ENCODE assay signal across 12 mouse cellular contexts in the genomic region with DNA sequence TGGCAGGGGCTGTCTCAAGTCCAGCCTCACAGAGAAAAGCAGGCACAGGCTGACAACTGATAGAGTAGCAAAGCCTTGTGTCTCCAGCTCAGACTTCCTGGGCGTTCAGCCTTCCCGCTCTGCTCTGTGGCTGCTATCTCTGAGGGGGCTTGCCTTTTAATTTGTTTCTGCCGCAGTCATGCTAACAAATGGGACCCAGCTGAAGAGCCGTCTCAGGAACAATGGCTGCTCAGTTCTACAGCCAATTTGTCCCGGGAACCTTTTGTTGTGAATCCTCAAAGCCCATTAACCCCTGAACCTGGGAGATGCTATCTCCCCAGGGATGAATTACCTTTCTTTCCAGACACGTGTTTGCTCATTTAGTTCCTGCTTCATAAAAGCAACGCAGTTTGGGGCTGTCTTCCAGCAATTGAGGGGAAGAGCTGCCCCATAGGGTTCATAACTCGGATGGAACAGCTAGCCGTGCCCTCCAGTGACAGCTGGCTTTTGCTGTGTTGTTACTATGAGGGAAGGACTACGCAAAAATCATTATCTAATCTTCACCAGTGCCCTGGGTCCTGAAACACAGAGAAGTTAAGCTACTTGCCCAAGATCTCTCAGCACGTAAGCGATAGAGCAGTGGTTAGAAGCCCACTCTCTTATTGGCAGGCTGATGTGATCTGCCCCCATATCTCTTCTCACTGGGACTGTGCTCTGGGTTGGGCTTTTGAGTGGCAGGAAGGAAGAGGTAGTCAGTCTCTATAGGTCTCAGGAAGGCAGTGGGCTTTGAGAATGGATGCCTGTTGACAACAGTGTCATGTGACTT.
DNase-seq lines count a peak whose midpoint lies in the region; ATAC-seq lines count a peak whose summit lies in the region.
"Had no signal": no experiment of that assay in that cellular context is flagged by ENCODE, and none has a peak within 500 bp of the region (broad histone marks: within the 10 kb centered on the region; RNA-seq: fewer than 3 reads in every experiment).

No protein-coding gene starts in this region.

- no peak overlapping the region for H3K27ac ChIP-seq in lung, embryonic 16.5 days (ENCODE audit: low read length)
- H3K27ac ChIP-seq in forebrain, embryonic 15.5 days (replicated peaks) = no peak overlapping the region

- H3K4me3 ChIP-seq in lung, embryonic 16.5 days (ENCODE audit: low read length) = no peak overlapping the region
- no peak overlapping the region for H3K4me3 ChIP-seq in forebrain, embryonic 15.5 days

- no peaks in the 10 kb centered on the region for H3K36me3 ChIP-seq in lung, embryonic 16.5 days (ENCODE audit: control insufficient read depth, insufficient read depth, low read length)
- H3K36me3 ChIP-seq in forebrain, embryonic 15.5 days = no peaks in the 10 kb centered on the region

- DNase-seq in lung, postnatal 4 days = no peak
- peak; percentile 91 for DNase-seq in retina, postnatal 1 day
- DNase-seq in c-Kit-positive CD71-positive TER-119-positive erythroid progenitor cells, embryonic 14.5 days (ENCODE audit: low spot score) = no peak
- DNase-seq in urinary bladder, adult 2 months (ENCODE audit: low spot score) = no peak
- no peak for DNase-seq in lung, postnatal 36 days
- DNase-seq: cerebellum, postnatal 10 days; layer of hippocampus, postnatal 36 days; thymus, adult 18-20 months had no signal

- no peaks in the 10 kb centered on the region for H3K9me3 ChIP-seq in lung, embryonic 16.5 days (ENCODE audit: control insufficient read depth, low read length)
- H3K9me3 ChIP-seq in forebrain, embryonic 15.5 days = no peaks in the 10 kb centered on the region

- 26% methylated on average over 12 of the region's 12 CpGs for WGBS in lung, embryonic 16.5 days
- 14% methylated on average over 12 of the region's 12 CpGs for WGBS in forebrain, embryonic 15.5 days

- no peak overlapping the region; the same call in 1 of the 2 replicates for H3K4me2 ChIP-seq in lung, embryonic 16.5 days (ENCODE audit: low read depth, low read length)
- H3K4me2 ChIP-seq in forebrain, embryonic 15.5 days (replicated peaks) = no peak overlapping the region

- H3K9ac ChIP-seq in lung, embryonic 16.5 days (ENCODE audit: low read length) = no peak overlapping the region
- H3K9ac ChIP-seq in forebrain, embryonic 15.5 days (replicated peaks) = no peak overlapping the region

- no peaks in the 10 kb centered on the region for H3K27me3 ChIP-seq in lung, embryonic 16.5 days (ENCODE audit: control insufficient read depth, insufficient read depth, low read depth, low read length)
- no peaks in the 10 kb centered on the region for H3K27me3 ChIP-seq in forebrain, embryonic 15.5 days

- ATAC-seq in lung, embryonic 16.5 days (ENCODE audit: low read depth) = peak; percentile 31; the same call in 1 of the 2 replicates
- peak; percentile 59 for ATAC-seq in forebrain, embryonic 15.5 days (replicated peaks)
- peak; percentile 27; the same call in 1 of the 2 replicates for ATAC-seq in megakaryocyte-erythroid progenitor cell, adult 5-6 weeks (replicated peaks; ENCODE audit: low FRiP score, low TSS enrichment, poor library complexity, severe bottlenecking)
- ATAC-seq: CD4-positive, CD25-positive, alpha-beta regulatory T cell, adult 4 months had no signal

- H3K4me1 ChIP-seq in lung, embryonic 16.5 days (replicated peaks; ENCODE audit: control insufficient read depth, insufficient read depth, low read length) = peaks cover 20% of the 10 kb centered on the region
- H3K4me1 ChIP-seq in forebrain, embryonic 15.5 days = peaks cover 12% of the 10 kb centered on the region
